Mouse (Mus musculus): ENCODE results near the gene Apc2.

- no peak for TF ChIP-seq CTCF (conservative IDR thresholded peaks at IDR 0.05; ENCODE audit: insufficient read depth, insufficient read length, low read depth, low read length)
- TF ChIP-seq POLR2A (IDR thresholded peaks at IDR 0.05; ENCODE audit: low read depth, low read length) = no peak
Observed at GRCm38 (mm10) chr10:80331636-80332524, 36.1 kb downstream of the Apc2 start.

Data from kidney, adult 2 months (tissue).